Mouse (Mus musculus) hematopoietic stem cell, adult 5-6 weeks (primary cell): ENCODE measurements at regions not wholly inside any gene's neighbourhood (a gene's known extent, or its start where the extent isn't known, plus 50 kb on each side); places are given as distances from the start of the nearest gene placed in this dataset.
"Not testable (repeated sequence)": the region's sequence is repeated elsewhere in the genome, so short reads cannot be mapped to it uniquely, and the experiment has no call there.

Experiments used
- ATAC-seq, 2 experiments: fragments of 125-278 bp in 1 of 2; replicated peaks in 1 of 2; 2 replicates each; pipeline ENCODE4 v1.8.0; 2016 to 2017; ENCODE audit warnings: inconsistent platforms in 2 of 2, mild to moderate bottlenecking in 2 of 2, moderate number of reproducible peaks in 2 of 2, low read depth in 1 of 2, moderate TSS enrichment in 1 of 2; ENCODE audit not compliant: low FRiP score in 2 of 2, poor library complexity in 2 of 2, severe bottlenecking in 2 of 2, insufficient read depth in 1 of 2, low TSS enrichment in 1 of 2

DNA sequence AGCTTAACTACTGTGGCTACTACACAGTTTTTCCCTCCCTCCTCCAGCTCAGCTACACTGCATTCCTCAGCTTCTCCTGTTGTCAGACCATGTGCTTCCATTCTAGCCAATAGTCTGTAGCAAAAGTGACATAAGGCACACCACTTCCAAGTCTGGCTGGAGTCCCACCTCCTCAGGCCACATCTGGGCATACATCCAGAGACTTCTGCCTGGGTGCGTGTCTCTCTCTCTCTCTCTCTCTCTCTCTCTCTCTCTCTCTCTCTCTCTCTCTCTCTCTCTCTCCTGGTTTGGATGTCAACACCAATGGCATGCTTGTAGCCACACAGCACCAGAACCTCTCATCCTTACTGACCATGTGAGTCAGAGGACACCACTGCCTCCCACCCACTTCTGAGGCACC, 55.6 kb upstream of the Cdyl start:
- ATAC-seq: no peak

DNA sequence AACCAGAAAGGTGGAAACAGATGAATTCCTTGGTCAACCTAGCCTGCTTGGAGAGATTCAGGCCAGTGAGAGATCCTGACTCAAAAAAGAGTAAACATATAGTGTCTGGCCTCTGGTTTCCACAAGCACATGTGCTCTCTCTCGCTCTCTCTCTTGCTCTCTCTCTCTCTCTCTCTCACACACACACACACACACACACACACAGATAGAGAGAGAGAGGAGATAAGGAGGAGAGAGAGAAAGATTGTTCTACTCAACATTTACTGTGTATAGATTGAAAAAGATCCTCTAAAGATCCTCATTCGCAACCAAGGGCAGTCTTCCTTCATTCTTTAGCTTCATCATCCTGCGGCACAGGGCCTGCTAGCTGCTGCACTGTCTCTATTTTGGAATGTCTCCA, 54.9 kb upstream of the Cdyl start:
- ATAC-seq: no peak

DNA sequence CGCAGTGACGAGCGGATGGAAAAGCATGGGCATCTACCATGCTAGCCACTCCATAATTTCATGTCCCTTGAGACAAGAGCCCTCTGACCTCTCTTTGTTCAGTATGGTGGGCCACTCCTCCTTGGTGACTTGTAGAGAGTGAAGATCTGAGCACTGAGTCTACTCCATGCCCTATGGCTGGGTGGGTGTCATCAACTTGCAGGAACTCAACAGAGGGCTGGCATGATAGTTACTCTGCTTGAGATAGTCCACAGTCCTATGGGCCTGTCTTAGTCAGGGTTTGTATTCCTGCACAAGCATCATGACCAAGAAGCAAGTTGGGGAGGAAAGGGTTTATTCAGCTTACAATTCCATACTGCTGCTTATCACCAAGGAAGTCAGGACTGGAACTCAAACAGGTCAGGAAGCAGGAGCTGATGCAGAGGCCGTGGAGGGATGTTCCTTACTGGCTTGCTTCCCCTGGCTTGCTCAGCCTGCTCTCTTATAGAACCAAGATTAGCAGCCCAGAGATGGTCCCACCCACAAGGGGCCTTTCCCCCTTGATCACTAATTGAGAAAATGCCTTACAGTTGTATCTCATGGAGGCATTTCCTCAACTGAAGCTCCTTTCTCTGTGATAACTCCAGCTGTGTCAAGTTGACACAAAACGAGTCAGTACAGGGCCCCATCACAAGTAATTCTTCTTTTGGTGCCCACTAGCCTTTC, 52.6 kb upstream of the Cdyl start:
- ATAC-seq: not testable (repeated sequence)

DNA sequence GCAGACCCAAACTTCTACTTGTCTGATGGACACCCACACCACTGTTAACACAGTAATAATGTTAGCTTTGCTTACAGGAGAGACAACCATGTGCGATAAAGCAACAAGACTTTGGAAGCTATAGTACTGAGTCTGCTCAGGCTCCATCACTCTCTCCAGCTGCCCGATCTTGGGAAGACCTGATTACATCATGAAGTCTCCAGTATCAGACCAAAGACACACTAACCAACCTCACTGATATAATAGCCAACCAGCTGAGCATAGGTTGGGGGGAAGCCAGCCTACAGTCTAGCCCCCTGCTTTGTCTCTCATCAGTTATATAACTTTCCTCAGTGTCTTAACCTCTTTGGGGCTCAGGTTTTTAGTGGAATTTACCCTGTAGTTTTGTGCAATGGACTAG, 51.9 kb upstream of the Cdyl start:
- no peak for ATAC-seq
